ENCODE assay signal across 10 mouse cellular contexts in the genomic region with DNA sequence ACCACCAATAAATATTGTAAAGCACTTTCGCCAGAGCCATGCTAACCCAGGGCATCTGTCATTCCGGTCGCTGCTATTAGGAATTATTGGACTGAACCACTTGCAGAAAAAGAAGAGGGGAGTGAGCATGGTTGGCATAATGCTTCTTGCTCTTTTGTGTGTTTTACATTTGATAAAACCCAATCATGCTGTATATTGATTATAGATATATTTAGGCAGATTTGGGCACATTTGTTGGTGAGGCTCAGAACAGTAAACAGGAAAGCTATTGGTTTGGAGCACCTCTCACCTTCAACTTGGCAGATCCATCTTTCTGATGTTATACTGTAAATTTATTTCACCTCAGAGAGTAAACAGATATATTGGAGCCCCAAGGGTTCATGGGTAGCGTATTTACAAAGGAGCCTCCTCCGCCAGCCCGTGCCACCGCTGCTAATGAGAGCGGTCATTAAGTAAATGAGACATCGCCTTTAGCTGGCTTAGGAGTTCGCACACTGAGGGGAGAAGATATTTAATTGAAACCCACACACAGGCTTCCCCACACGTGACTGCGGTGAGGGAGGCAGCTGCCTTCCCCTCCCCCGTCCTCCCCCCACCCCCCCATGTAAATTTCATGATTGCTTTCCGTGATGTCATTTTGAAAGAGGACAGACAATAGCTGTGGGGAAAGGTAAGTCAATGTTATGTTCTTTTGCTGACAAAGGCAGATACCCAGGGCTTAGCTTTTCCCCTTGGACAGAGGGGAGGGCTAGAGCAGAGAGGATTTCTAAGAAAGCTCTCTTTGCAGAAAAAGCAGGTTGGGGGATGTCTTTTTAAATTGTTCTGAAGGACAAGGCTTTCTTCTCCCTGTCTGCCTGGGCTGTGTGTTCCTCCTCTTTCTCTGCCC. TPM values are rescaled to one million over a fixed set of nuclear protein-coding genes. Genes with fewer than 3 reads are reported as not detected.
DNase-seq lines count a peak whose midpoint lies in the region; ATAC-seq and TF ChIP-seq lines count a peak whose summit lies in the region.
"Had no signal": no experiment of that assay in that cellular context is flagged by ENCODE, and none has a peak within 500 bp of the region (broad histone marks: within the 10 kb centered on the region; RNA-seq: fewer than 3 reads in every experiment).

No protein-coding gene starts in this region.

- no peak overlapping the region for H3K4me2 ChIP-seq in embryonic facial prominence, embryonic 15.5 days (replicated peaks)
- H3K4me2 ChIP-seq: stomach, embryonic 15.5 days had no signal

- intact Hi-C loops in left cerebral cortex, adult 2 months (cut with DNase I), result no loop called here

- peak overlapping the region; percentile 83 for H3K27ac ChIP-seq in left cerebral cortex, adult 2 months
- no peak overlapping the region for H3K27ac ChIP-seq in embryonic facial prominence, embryonic 15.5 days (replicated peaks)
- H3K27ac ChIP-seq: stomach, embryonic 15.5 days had no signal

- H3K9ac ChIP-seq in embryonic facial prominence, embryonic 15.5 days, result no peak overlapping the region
- H3K9ac ChIP-seq: stomach, embryonic 15.5 days had no signal

- no peaks in the 10 kb centered on the region for H3K9me3 ChIP-seq in embryonic facial prominence, embryonic 15.5 days (replicated peaks)
- H3K9me3 ChIP-seq: stomach, embryonic 15.5 days had no signal

- 49% methylated on average over 14 of the region's 14 CpGs for whole genome bisulfite sequencing in embryonic facial prominence, embryonic 15.5 days

- DNase-seq in left cerebral cortex, adult 2 months (ENCODE audit: extremely low spot score in 1 of 2, low spot score in 2 of 2), result peak in 1 of 2 experiments; percentile 24
- DNase-seq in left cerebral cortex, adult 18-20 months (ENCODE audit: low spot score in 2 of 2), result no peak
- DNase-seq in layer of hippocampus, postnatal 25 days (ENCODE audit: extremely low spot score in 1 of 2, low spot score in 1 of 2), result peak; percentile 28 to 40
- DNase-seq in retina, embryonic 14.5 days (ENCODE audit: low spot score), result peak; percentile 69
- DNase-seq in ovary, postnatal 14 days (ENCODE audit: low spot score), result no peak
- no peak for DNase-seq in adrenal gland, adult 2 months
- DNase-seq in kidney, postnatal 25 days, result no peak
- DNase-seq: lung, adult 2 months had no signal

- H3K4me1 ChIP-seq in embryonic facial prominence, embryonic 15.5 days, result peaks cover 10% of the 10 kb centered on the region
- H3K4me1 ChIP-seq: stomach, embryonic 15.5 days had no signal

- 0 out of 2 replicates have a peak, but pooled peaks cover 3% of the 10 kb centered on the region for H3K27me3 ChIP-seq in embryonic facial prominence, embryonic 15.5 days
- H3K27me3 ChIP-seq: stomach, embryonic 15.5 days had no signal

- H3K36me3 ChIP-seq in embryonic facial prominence, embryonic 15.5 days, result no peaks in the 10 kb centered on the region
- H3K36me3 ChIP-seq: stomach, embryonic 15.5 days had no signal

- H3K4me3 ChIP-seq in left cerebral cortex, adult 2 months, result peak overlapping the region; percentile 55
- H3K4me3 ChIP-seq in embryonic facial prominence, embryonic 15.5 days (replicated peaks), result no peak overlapping the region
- H3K4me3 ChIP-seq: stomach, embryonic 15.5 days had no signal

- no peak for TF ChIP-seq CTCF in left cerebral cortex, adult 2 months (IDR thresholded peaks at IDR 0.05)

- peak; percentile 58; the same call in 1 of the 2 replicates for ATAC-seq in embryonic facial prominence, embryonic 15.5 days (ENCODE audit: insufficient number of reproducible peaks, low FRiP score, low TSS enrichment, low read depth)

RNA-seq across cellular contexts. Expression of gene Myt1, which starts 3.8 kb away (rescaled TPM):
- total RNA-seq in left cerebral cortex, adult 2 months (2021), result 10 to 100 TPM; 17.9 to 19.6 TPM
- 10 to 100 TPM; 10.4 to 15.5 TPM for total RNA-seq in left cerebral cortex, adult 18-20 months (2021)
- 0.58 and 0.92 TPM in 2 replicates for polyA plus RNA-seq in embryonic facial prominence, embryonic 15.5 days (2015; fragmentation: Nextera tagmentation; extraction: Ambion mirVana)
- total RNA-seq in layer of hippocampus, postnatal 25 days (2021), result 10 to 100 TPM; 26.4 to 34.5 TPM
- 1 to 10 TPM; 2.6 to 5.0 TPM for total RNA-seq in adrenal gland, adult 2 months (2021)
- polyA plus RNA-seq in adrenal gland, adult 2 months (2012; rRNA removed), result 0.91 and 0.99 TPM in 2 replicates
- polyA plus RNA-seq: lung, adult 2 months had no signal

RNA-seq across cellular contexts. Expression of gene Oprl1, which starts 52.1 kb away (rescaled TPM):
- total RNA-seq in left cerebral cortex, adult 2 months (2021), result 10 to 100 TPM; 48.7 to 53.2 TPM
- 10 to 100 TPM; 57.5 to 61.9 TPM for total RNA-seq in left cerebral cortex, adult 18-20 months (2021)
- 0.18 and 0.84 TPM in 2 replicates for polyA plus RNA-seq in embryonic facial prominence, embryonic 15.5 days (2015; fragmentation: Nextera tagmentation; extraction: Ambion mirVana)
- 10 to 100 TPM; 44.6 to 52.6 TPM for total RNA-seq in layer of hippocampus, postnatal 25 days (2021)
- total RNA-seq in adrenal gland, adult 2 months (2021), result 1 to 10 TPM; 1.0 to 3.7 TPM
- 1.3 and 1.6 TPM in 2 replicates for polyA plus RNA-seq in adrenal gland, adult 2 months (2012; rRNA removed)

Comparison
In these comparisons a context has a peak if more than half of its experiments do, and no peak if none do; other contexts are left out.
1. DNase-seq: peak in layer of hippocampus, postnatal 25 days (2 of 2) and retina, embryonic 14.5 days (single experiment); none in left cerebral cortex, adult 18-20 months (0 of 2), ovary, postnatal 14 days (single experiment), adrenal gland, adult 2 months (single experiment) and kidney, postnatal 25 days (0 of 2).
2. RNA of gene Oprl1, which starts 52.1 kb away (total RNA-seq): 57.5 to 61.9 TPM in left cerebral cortex, adult 18-20 months, 48.7 to 53.2 TPM in left cerebral cortex, adult 2 months and 44.6 to 52.6 TPM in layer of hippocampus, postnatal 25 days; 1.0 to 3.7 TPM in adrenal gland, adult 2 months; every median in the first group is over 4 times any median in the second.